16 mouse cellular contexts compared by ENCODE assay signal in the genomic region with DNA sequence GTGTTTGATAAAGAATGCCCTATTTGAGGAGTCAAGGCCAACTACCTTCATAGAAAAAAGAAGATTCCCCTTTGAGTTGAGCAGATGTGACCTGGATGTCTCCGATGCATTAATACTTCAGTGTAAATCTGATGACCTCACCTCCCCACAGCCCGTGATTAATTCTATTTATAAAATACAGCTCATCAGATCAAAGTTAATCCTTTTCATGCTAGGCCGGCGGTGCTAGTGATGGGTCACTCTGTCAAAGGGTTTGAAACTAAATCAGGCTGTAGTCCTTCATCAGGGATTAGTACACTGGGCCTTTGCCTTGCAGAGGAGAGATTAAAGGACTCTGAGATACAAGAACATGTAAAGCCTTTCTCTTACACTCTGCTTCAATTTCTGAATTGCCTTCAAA.
"Had no signal": no experiment of that assay in that cellular context is flagged by ENCODE, and none has a peak within 500 bp of the region (broad histone marks: within the 10 kb centered on the region; RNA-seq: fewer than 3 reads in every experiment).

No protein-coding gene starts in this region.

- ATAC-seq: intestine, embryonic 15.5 days; lung, postnatal 0 days had no signal

- H3K9me3 ChIP-seq: intestine, embryonic 15.5 days; kidney, embryonic 15.5 days; liver, embryonic 13.5 days had no signal

- H3K9ac ChIP-seq: intestine, embryonic 15.5 days; kidney, embryonic 15.5 days; liver, embryonic 13.5 days; lung, embryonic 14.5 days had no signal

- H3K36me3 ChIP-seq: intestine, embryonic 15.5 days; kidney, embryonic 15.5 days; liver, embryonic 13.5 days had no signal

- DNase-seq: kidney, adult 11 months; kidney, adult 8-10 months; kidney, postnatal 10 days; kidney, postnatal 36 days; layer of hippocampus, postnatal 36 days; liver, embryonic 13.5 days; lung, embryonic 14.5 days; right cerebral cortex, postnatal 25 days; thymus, adult 18-20 months; thymus, postnatal 14 days; thymus, postnatal 4 days had no signal

- H3K4me3 ChIP-seq: intestine, embryonic 15.5 days; kidney, embryonic 15.5 days; left cerebral cortex, adult 2 months; liver, embryonic 13.5 days had no signal

- H3K27me3 ChIP-seq: intestine, embryonic 15.5 days; kidney, embryonic 15.5 days; liver, embryonic 13.5 days had no signal

- H3K27ac ChIP-seq: intestine, embryonic 15.5 days; kidney, embryonic 15.5 days; left cerebral cortex, adult 2 months; liver, embryonic 13.5 days; macrophage had no signal

- H3K4me1 ChIP-seq: intestine, embryonic 15.5 days; liver, embryonic 13.5 days had no signal

- H3K4me2 ChIP-seq: intestine, embryonic 15.5 days; kidney, embryonic 15.5 days; liver, embryonic 13.5 days; lung, embryonic 14.5 days had no signal
